Mouse (Mus musculus) cerebellum, adult 11 months (tissue): ENCODE data around the gene Sema4c.
"Not testable (repeated sequence)": the region's sequence is repeated elsewhere in the genome, so short reads cannot be mapped to it uniquely, and the experiment has no call there.

Experiments
- DNase-seq: peaks from one replicate; pipeline ENCODE4 v3.0.0; 2022

Sema4c gene

DNA sequence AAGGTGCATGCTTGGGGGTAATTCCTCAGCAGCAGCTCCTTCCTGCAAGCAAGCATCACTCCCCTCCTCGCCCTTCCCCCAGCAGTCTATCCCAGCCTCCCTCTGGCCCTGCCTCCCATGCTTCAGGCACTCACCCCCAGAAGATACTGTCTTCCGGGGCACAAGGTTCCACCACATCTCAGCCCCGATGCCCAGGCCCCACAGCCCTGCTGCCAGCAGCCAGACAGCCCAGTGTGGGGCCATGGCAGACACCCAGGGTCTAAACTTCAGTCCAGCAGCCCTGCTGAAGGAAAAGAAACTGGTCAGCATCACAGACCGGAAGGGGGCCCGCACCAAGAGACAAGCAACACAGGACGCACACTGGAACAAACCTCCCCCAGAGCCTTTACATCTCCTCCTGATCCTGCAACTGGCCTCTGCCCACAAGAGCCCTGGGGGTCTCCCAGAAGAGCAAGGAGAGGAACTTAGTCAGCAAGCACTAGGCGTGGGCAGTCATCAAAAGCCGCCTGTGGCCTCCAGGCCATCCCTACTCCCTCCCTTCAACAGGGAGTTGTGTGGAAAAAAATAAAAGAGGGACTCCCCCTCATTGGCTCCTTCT, 2.3 kb downstream of the Sema4c start:
- DNase-seq = peak; percentile 55

DNA sequence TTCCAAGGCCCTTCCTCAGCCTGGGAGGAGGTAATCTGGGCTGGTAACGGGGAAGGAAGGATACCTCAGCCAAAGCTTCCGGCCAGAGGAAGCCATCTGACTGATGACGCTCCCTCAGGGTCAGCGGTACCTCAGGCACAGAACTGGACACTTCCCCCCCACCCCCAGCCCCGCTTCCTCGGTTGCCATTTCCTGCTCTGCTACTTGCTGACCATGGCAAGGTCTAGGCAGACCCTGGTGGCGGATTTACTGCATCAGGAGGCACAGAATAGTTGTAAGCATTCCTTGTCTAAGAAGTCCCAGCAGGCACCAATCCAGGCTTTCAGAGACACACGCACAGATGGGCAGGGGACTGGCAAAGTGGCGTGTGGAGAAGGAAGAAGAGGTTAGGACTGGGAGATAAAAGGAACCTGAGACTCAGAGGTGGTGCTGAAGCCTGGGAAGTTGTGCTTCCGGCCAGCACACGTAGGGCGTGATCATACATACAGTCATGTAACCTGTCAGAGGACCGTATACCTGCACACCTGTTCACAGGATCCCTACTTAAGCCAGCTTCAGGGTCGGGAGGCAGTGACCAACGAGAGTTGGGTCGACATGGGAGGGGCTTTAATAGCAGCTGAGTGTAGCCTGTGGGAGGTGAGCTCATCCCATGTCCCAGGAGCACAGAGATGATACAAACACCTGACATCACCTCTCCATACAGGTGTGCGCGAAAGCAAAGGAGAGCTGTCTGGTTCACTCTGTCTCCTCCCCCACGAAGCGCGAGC, 3.3 kb downstream of the Sema4c start:
- DNase-seq = no peak

- peak; percentile 83 for DNase-seq
Measured at GRCm38 (mm10) chr1:36552506-36552905, 5.6 kb downstream of the Sema4c start.

GRCm38 (mm10) chr1:36551904-36552303, 6.2 kb downstream of the Sema4c start:
- no peak for DNase-seq

DNA sequence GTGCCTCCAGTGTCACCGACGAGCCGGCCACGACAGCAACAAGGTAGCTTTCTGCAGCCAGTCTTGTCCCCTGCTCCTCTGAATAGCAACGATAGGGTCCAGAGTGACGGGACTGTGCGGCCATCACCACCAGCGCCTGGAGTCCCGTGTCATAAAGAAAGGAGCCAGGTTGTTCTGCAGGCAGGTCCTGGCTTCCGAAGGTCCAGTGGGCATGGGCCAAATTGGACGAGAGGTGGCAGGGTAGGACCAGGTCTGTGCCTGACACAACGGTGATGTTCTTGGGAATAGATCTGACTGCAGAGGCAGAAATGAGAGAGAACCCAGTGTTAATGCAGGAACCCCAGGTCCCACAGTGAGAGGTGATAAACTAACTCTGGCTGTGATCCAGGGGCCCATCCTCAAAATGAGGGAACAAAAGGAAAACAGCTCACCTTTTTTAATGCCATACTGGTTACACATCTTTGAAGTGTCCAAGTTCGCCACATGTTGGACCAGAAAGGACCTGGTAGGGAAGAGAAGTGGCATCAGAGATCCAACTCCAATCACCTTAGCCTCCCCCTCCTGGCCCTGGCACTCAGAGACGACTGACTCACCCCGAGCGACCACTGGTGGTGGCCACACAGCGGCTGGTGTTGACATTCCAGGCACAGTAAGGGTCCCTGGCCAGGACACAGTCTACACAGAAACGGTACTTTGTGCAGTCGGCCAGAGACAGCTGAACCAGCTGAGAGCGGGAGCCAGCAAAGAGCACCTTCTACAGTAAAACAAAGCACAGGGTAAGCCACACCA, 7.9 kb downstream of the Sema4c start:
- DNase-seq = peak; percentile 60

- DNase-seq = no peak
Measured at GRCm38 (mm10) chr1:36549491-36549890, 8.7 kb downstream of the Sema4c start.

DNA sequence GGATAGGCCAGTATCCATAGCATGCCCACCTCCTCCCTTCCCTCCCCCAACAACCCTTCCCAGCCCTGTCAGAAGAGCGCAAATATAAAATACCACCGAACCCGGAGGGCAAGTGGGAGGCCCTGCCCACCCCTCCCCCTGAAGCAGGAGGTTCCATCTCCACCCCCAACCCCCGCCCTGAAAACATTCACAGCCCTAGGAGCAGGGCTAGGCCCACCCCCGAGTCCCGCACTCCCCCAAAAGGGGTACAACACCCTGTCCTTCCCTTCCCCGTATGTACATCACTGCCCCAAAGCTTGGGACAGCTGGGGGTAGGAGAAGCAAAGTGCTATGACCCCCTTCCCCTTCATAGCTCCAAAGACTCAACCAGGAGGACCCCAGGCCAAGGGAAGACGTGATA, 9.4 kb downstream of the Sema4c start:
- no peak for DNase-seq

DNA sequence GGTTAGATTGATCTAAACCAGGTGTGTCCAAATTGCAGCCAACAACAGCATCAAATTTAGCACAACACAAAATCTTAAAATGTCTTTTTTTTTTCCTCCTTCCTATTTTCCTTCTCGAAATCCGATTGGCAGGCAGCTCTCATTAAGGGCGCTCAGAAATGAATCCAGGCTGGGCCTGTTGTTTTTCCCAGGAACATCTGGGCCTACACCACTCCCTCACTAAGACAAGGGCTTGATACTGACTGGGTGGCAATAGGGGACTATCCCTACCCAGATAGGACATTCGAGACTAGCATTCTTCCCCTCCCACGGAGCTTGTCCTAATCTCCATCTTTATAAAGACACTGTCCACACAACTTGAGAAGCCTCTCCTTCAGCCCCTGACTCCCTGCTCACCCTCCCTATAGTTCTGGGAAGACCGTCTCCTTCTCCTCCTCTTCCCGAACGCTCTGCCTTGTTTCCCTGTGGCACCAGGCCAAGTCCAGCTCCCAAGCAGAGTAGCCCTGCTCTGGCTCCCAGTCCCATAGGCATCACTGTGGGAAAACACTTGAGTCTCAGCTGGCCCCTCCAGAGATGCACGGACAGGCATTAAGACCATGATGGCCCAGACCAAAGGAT, 10.1 kb downstream of the Sema4c start:
- DNase-seq = no peak

GRCm38 (mm10) chr1:36546888-36547471, 11.2 kb downstream of the Sema4c start, which contains the start of gene Ankrd39:
TSS of gene Ankrd39 (minus strand) at chr1:36547445.
- DNase-seq = peak; percentile 98

- no peak for DNase-seq
Measured at GRCm38 (mm10) chr1:36545845-36546600, 12.1 kb downstream of the Sema4c start.

DNA sequence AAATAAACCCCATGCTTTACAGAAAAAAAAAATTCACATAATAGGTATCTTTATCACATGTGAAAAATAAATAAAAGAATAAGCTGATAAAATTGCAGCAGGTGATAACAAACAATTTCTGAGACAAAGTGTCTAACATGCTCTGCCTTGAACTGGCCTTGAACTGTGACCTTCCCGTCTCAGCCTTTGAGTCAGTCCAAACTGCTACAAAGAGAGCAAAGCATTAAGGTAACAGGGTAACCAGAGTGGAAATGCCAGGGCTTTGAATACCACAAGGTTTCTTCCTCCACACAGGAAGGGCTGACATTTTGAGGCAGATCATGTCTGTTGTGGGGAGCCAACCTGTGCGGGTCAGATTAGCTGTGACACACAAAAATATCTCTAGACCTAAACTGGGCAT, 12.8 kb downstream of the Sema4c start:
- no peak for DNase-seq

- no peak for DNase-seq
Measured at GRCm38 (mm10) chr1:36542925-36543324, 15.2 kb downstream of the Sema4c start.

DNA sequence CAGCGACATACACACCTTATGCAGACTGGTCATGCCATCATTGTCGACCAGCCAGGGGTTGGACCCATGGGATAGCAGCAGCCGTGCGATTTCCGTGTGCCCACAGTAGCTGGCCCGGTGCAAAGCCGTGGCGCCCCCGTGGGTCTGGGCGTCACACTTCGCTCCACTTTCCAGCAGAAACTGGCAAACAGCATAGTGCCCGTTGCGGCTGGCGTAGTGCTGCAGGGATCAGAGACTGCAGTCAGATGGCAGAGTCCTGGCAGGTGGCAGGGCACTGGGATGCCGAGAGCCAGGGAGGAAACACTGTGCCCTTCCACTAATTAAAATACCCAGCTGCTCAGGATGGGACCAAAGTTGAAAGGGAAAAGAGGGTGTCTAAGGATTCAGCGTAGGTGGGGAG, 16.3 kb downstream of the Sema4c start:
- peak; percentile 61 for DNase-seq

GRCm38 (mm10) chr1:36540807-36541206, 17.3 kb downstream of the Sema4c start:
- no peak for DNase-seq

- no peak for DNase-seq
Measured at GRCm38 (mm10) chr1:36540132-36540531, 18.0 kb downstream of the Sema4c start.

GRCm38 (mm10) chr1:36539186-36539585, 19.0 kb downstream of the Sema4c start, which contains the start of gene Gm42417:
TSS of gene Gm42417 (minus strand) at chr1:36539429.
- DNase-seq = no peak

DNA sequence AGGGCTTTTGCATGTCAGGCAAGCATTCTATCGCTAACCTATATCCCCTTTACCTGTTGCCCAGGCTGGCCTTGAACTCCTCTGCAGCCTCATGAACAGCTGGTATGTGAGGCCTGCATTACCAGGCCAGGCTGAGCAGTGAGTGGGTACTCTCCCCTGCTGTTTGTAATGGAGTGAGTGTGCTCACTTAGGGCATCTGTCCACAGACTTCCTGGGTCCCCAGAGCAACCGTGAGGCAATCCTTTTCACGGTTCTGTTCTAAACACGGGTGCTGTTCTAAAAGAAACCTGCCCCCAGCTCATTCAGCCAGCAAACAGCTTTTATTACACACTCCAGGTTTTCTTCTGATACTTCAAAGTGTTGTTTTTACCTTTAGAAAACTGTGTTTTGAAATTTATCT, 19.4 kb downstream of the Sema4c start:
- DNase-seq = no peak

DNA sequence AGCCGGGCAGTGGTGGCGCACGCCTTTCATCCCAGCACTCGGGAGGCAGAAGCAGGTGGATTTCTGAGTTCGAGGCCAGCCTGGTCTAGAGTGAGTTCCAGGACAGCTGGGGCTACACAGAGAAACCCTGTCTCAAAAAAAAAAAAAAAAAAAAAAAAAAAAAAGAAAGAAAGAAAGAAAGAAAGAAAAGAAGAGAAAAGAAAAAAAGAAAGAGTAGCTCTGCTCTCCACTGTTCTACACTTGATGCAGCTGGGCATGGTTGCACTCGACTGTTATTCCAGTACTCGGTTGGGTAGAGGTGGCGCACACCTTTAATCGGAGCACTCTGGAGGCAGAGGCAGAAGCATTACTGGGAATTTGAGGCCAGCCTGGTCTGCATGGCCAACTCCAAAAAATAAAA, 21.4 kb downstream of the Sema4c start, which contains the start of gene Ankrd23:
Gene Ankrd23, minus strand, starts transcription at position 101 of the 400 bp plus-strand sequence.
- DNase-seq = not testable (repeated sequence)

- no peak for DNase-seq
Measured at GRCm38 (mm10) chr1:36536397-36536728, 21.8 kb downstream of the Sema4c start.

DNA sequence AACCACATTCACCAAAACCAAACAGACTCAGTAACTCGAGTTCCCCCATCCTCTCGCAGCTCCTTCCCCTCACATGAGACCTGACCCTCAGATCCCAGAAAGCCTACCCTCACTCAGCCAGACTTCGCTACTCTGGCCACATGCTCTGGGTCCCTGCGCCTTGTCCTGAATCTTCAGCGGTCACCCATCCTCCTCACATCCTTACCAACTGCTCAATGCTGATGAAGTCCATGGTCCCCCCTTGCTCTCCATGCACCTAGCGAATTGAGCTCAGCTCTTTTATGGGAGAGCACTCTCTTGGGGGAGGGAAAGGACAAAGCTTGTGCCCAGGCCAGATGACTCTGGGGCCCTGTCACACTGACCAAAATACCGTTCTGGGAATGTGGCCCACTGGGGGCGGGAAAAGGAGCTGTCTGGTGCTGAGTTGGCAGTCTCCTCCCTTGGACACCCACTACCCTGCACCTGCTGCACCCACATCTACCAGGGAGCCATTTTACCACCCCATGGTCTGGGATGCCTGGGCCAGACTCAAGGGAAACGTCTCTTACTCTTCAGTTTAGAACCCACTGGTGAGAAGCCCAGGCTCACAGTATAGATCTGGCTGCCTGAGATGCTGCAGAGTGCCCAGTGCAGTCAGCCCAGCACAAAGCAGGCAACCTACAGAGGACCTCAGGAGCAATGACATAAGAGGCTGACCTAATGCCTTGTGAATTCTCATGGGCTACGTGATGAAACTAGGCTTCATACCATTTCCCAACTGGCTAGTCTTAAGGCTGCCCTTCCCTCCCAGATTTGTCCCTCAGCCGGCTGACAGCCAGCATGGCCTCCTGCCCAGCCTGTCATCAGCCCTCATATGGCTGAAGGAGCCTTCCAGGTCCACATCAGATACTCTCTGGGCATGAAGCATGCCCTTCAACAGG, 22.4 kb downstream of the Sema4c start:
- peak; percentile 58 for DNase-seq

DNA sequence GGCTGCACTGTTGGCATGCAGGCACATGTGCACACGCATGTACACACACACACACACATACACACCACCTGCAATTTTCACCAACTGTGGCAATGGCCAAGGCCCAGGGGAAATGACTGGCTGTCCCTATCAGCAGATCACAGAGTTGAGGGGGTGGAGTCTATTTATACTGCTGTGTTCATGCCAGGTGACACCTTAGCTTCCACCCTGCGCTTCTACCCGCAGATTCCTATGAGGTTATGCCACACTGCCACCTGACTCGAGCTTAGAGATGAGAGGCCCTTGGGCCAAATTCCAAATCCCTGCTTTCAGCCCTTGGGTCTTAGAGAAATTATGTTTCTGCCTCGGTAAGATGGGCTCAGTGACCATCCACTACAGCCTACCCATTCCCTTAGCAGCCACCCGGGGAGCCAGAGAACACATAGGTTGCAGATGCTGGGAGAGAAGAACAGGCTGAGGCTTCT, 23.5 kb downstream of the Sema4c start:
- no peak for DNase-seq
